Mouse (Mus musculus): Measurements from ENCODE around the gene Nup214.

DNA sequence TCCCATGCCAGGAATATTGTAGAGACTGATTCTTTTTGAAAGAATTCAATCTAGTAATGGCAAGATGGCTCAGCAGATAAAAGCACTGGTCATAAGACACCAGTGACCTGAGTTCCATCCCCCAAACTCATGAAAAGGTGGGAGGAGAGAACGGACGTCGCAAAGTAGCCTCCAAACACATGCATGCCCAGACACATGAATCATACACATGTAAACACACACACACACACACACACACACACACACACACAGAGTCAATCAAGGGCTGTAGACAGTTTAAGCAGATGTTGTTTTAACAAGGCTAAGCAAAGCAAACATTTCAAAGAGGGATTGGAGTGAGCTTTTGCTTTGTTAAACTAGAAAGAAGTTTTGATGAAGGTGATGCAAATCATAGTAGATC is 10.0 kb upstream of the Nup214 start:
- TF ChIP-seq TAL1 (conservative IDR thresholded peaks at IDR 0.05; ENCODE audit: low read depth, low read length) (no peak), GATA2 (IDR thresholded peaks at IDR 0.05; ENCODE audit: borderline replicate concordance, low read depth, low read length) (no peak), GATA1 (IDR thresholded peaks at IDR 0.05; ENCODE audit: borderline replicate concordance, low read length) (no peak)
